Mouse (Mus musculus) liver, adult 2 months (tissue): ENCODE results near the gene Ccs. TPM values are rescaled to one million over a fixed set of nuclear protein-coding genes. Genes with fewer than 3 reads are reported as not detected.

Experiments
- DNase-seq: peaks from one replicate; pipeline ENCODE4 v3.0.0-alpha.2; 2011; ENCODE audit warnings: low read depth, low spot score; ENCODE audit errors: extremely low read depth
- H3K27ac ChIP-seq: fragments of 200-500 bp; replicated peaks from 2 replicates; pipeline ENCODE4 v1.5.1; 2012; ENCODE audit warnings: low read depth, mild to moderate bottlenecking, control low read depth, inconsistent platforms, low read length; ENCODE audit not compliant: insufficient read depth
- H3K27me3 ChIP-seq: fragments of 200-500 bp; 2 replicates; pipeline ENCODE4 v1.6.1; 2012; ENCODE audit warnings: mild to moderate bottlenecking, moderate library complexity, low read length, inconsistent platforms; ENCODE audit not compliant: control insufficient read depth, insufficient read depth
- H3K36me3 ChIP-seq: fragments of 200-500 bp; 2 replicates; pipeline ENCODE4 v1.6.1; 2012; ENCODE audit warnings: low read length, inconsistent platforms; ENCODE audit not compliant: control insufficient read depth, insufficient read depth
- H3K4me1 ChIP-seq: fragments of 200-500 bp; 2 replicates; pipeline ENCODE4 v1.6.1; 2011; ENCODE audit warnings: low read length; ENCODE audit not compliant: control insufficient read depth, insufficient read depth
- H3K4me3 ChIP-seq: fragments of 200-500 bp; 2 replicates; pipeline ENCODE4 v1.5.1; 2011; ENCODE audit warnings: low read depth, mild to moderate bottlenecking, control low read depth, low read length, moderate library complexity; ENCODE audit not compliant: insufficient read depth
- H3K79me2 ChIP-seq: fragments of 200-500 bp; 2 replicates; pipeline ENCODE4 v1.6.1; 2012; ENCODE audit warnings: inconsistent platforms, mild to moderate bottlenecking, low read length, moderate library complexity; ENCODE audit not compliant: control insufficient read depth, insufficient read depth
- H3K9ac ChIP-seq: fragments of 200-500 bp; 2 replicates; pipeline ENCODE4 v1.6.1; 2012; ENCODE audit warnings: low read depth, mild to moderate bottlenecking, control low read depth, inconsistent platforms, low read length
- CTCF ChIP-seq: fragments of 200-500 bp; IDR thresholded peaks from 2 replicates; pipeline ENCODE4 v1.5.1; 2011; ENCODE audit warnings: low read depth, low read length, control low read depth
- POLR2A ChIP-seq: fragments of 200-500 bp; IDR thresholded peaks from 2 replicates; pipeline ENCODE4 v1.6.1; 2011; ENCODE audit warnings: low read length, control low read depth; ENCODE audit not compliant: insufficient read depth; ENCODE audit errors: extremely low read depth
- WGBS: fragments of 180-500 bp; shearing (Covaris S2); methylation state at CpG from one replicate; pipeline ENCODE4 v1.1.7; 2018; 5-methylcytosine and 5-hydroxymethylcytosine counted together
- polyA plus RNA-seq: library from polyadenylated mRNA; depleted of rRNA; stranded (reverse); fragments of >200 nt; gene quantifications from 2 replicates; pipeline ENCODE4 v1.2.3, GENCODE M21; 2012
- total RNA-seq: library from RNA; depleted of rRNA; stranded (reverse); fragments of >200 nt; gene quantifications from 2 replicates; pipeline ENCODE4 v1.2.3, GENCODE M21; 2014

Ccs gene
- total and polyA plus RNA-seq, 2 experiments: 174 to 245 TPM

DNA sequence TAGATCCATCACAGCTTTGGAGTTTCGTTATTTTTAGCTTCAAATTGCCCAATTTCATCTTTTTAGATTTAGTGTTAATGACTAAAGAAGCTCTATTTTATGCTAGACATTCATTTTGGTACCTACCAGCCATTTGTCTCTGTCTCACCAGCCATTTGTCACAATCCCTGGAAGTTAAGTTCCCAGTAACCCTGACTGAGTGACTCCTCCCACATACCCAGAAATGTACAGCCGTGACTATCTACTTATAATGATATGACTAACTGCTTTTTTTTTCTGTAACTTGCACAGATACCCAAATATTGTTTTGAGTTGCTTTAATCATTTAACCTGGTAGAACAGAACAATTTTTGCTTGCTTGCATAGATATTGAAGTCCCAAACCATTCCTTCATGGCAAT lies 6.7 kb upstream of the Ccs start:
- H3K36me3 ChIP-seq: no peaks in the 10 kb centered on the region
- H3K4me1 ChIP-seq: no peaks in the 10 kb centered on the region
- DNase-seq: no peak
- no peak overlapping the region for H3K4me3 ChIP-seq
- no peak for TF ChIP-seq CTCF
- no peak for TF ChIP-seq POLR2A
- WGBS: 59% methylated on average over 2 of the region's 2 CpGs
- H3K27me3 ChIP-seq: no peaks in the 10 kb centered on the region
- no peak overlapping the region for H3K9ac ChIP-seq
- no peaks in the 10 kb centered on the region; the same call in 1 of the 2 replicates for H3K79me2 ChIP-seq
- no peak overlapping the region for H3K27ac ChIP-seq

DNA sequence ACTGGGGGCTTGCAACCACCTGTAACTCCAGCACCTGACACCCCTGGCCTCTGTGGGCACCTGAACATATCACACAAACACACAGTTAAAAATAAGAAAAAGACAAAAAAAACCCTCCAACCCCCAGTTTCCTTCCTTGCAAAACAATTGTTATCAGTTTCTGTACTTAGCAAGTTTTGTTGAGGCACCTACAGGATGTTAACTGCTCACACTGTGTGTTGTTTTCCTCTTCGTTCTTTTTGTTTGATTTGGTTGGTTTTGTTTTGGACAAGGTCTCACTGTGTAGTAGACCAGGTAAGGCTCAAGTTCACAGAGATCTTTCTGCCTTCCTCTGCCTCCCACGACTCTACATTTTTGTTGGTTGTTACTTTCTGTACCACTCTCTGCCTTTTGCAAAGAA lies 3.5 kb upstream of the Ccs start:
- 42% methylated on average over 2 of the region's 2 CpGs for WGBS
- Histone ChIP-seq H3K27ac (no peak overlapping the region), H3K4me1 (peaks cover 2% of the 10 kb centered on the region; the same call in 1 of the 2 replicates), H3K4me3 (no peak overlapping the region), H3K79me2 (peaks cover 4% of the 10 kb centered on the region; the same call in 1 of the 2 replicates), H3K36me3 (no peaks in the 10 kb centered on the region), H3K27me3 (no peaks in the 10 kb centered on the region), H3K9ac (no peak overlapping the region)
- TF ChIP-seq POLR2A: no peak
- no peak for TF ChIP-seq CTCF
- DNase-seq: no peak

DNA sequence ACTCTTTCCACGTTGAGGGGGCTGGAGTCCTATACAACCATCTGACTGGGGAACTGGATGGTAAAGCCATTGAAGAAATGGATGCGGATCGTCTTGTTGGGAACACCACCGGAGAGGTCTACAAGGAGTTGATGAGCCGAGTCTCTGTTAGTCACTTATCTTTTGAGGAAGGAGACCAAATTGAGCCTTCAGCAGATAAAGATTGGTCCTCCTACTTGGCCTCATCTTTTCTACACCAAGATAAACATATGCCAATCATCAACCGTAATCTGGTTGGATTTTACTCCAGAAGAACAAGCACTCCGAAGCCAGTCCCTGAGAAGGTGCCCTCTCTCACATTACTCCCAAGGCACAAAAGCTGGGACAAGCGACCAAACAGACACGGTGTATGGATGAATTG lies 1.7 kb upstream of the Ccs start:
- H3K9ac ChIP-seq: no peak overlapping the region
- no peak overlapping the region for H3K27ac ChIP-seq
- DNase-seq: no peak
- peaks cover 9% of the 10 kb centered on the region; the same call in 1 of the 2 replicates for H3K4me1 ChIP-seq
- H3K36me3 ChIP-seq: no peaks in the 10 kb centered on the region
- WGBS: 80% methylated on average over 9 of the region's 9 CpGs
- TF ChIP-seq POLR2A: no peak
- no peaks in the 10 kb centered on the region for H3K27me3 ChIP-seq
- peaks cover 4% of the 10 kb centered on the region; the same call in 1 of the 2 replicates for H3K79me2 ChIP-seq
- no peak overlapping the region for H3K4me3 ChIP-seq

DNA sequence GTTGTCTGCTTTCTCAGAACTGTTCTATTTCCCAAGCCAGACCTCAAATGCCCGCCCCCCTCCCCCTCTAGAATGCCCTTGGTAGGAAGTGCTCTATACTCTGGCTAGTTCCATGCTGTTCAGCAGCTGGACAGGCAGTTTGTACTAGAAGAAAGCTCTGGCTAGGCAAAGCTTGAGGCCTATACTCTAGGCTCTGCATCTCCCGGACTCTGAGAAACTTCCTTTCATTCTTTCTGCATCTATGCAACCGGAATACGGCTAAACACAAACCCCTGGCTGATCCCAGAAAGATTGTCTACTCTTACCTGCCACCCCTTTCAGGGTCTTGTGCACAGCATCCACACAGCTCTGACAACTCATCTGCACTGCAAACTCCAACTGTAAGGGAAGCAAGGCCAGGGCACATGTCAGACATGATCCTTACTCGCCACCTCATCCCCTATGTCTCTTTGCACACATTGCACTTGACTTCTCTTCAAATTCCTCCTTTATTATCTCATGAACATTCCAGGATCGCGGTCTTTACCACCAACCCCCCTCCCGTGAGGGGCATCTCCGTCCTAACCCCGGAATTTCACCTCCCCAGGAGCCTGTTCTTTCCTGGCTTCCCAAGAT lies 499 bp downstream of the Ccs start:
- H3K27me3 ChIP-seq: no peaks in the 10 kb centered on the region
- peak overlapping the region; percentile 92 for H3K27ac ChIP-seq
- peaks cover 20% of the 10 kb centered on the region; the same call in 1 of the 2 replicates for H3K4me1 ChIP-seq
- peaks cover 5% of the 10 kb centered on the region; the same call in 1 of the 2 replicates for H3K36me3 ChIP-seq
- DNase-seq: peak; percentile 48
- WGBS: 3% methylated on average over 10 of the region's 10 CpGs
- peaks cover 11% of the 10 kb centered on the region; the same call in 1 of the 2 replicates for H3K79me2 ChIP-seq
- H3K9ac ChIP-seq: peak overlapping the region; percentile 82
- TF ChIP-seq CTCF (no peak), POLR2A (no peak)
- peak overlapping the region; percentile 66 for H3K4me3 ChIP-seq

DNA sequence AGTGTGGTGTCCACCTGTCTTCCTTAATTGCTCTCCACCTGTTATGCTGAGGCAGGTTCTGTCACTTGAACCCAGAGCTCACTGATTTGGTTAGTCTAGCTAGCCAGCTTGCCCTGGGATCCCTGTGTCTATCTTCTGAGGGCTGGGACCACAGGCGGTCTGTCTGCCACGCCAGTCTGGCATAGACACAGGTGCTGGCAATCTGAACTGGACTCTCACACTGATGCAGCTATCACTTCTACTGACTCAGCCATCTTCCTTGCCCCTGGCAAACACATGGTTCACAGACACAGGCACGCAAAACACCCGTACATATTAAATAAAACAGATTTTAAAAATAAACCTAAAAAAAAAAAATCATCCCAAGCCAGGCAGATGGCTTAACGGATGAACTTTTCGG lies 2.1 kb downstream of the Ccs start:
- Histone ChIP-seq H3K36me3 (peaks cover 21% of the 10 kb centered on the region), H3K27me3 (no peaks in the 10 kb centered on the region), H3K79me2 (peaks cover 16% of the 10 kb centered on the region; the same call in 1 of the 2 replicates), H3K9ac (0 out of 2 replicates have a peak overlapping the region, but pooled peaks have one; percentile 52), H3K27ac (peak overlapping the region; percentile 94), H3K4me1 (peaks cover 25% of the 10 kb centered on the region; the same call in 1 of the 2 replicates), H3K4me3 (no peak overlapping the region)
- WGBS: 31% methylated on average over 6 of the region's 6 CpGs
- DNase-seq: peak; percentile 83
- TF ChIP-seq CTCF (no peak), POLR2A (no peak)

DNA sequence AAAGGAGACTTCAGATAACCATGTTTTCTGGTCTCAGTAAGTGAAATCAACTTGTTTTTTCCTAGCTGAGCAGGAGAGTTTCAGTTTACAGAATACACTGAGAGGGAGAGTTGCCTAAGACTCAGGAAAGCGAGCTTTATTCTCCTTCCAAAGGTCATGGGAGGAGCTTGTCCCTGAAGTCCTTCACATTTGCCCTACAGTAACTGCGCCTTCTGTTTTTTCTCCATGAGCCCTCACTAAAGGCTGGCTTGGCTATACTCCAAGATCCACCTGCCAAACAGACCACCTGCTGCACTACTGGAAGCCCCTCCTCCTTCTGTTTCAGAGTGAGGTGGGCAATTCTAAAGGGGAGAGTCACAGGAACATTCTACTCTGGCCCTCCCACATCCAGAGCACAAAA lies 3.0 kb downstream of the Ccs start:
- H3K27ac ChIP-seq: peak overlapping the region; percentile 94
- H3K36me3 ChIP-seq: peaks cover 28% of the 10 kb centered on the region
- H3K9ac ChIP-seq: peak overlapping the region; percentile 82; the same call in 1 of the 2 replicates
- WGBS: 41% methylated on average over 2 of the region's 2 CpGs
- H3K4me3 ChIP-seq: no peak overlapping the region
- peaks cover 27% of the 10 kb centered on the region; the same call in 1 of the 2 replicates for H3K4me1 ChIP-seq
- DNase-seq: peak; percentile 98
- TF ChIP-seq CTCF (no peak), POLR2A (no peak)
- no peaks in the 10 kb centered on the region for H3K27me3 ChIP-seq
- H3K79me2 ChIP-seq: peaks cover 16% of the 10 kb centered on the region; the same call in 1 of the 2 replicates
